Mouse (Mus musculus) stomach, postnatal 0 days (tissue): Measurements from ENCODE around the gene Trappc5.

Source experiments
- CTCF ChIP-seq: IDR thresholded peaks from 2 replicates; pipeline ENCODE4 v1.5.1; 2016; ENCODE audit warnings: antibody characterized with exemption, low read depth, mild to moderate bottlenecking, moderate library complexity
- EP300 ChIP-seq: optimal IDR thresholded peaks from 2 replicates; pipeline ENCODE3; 2016; ENCODE audit warnings: antibody characterized with exemption

GRCm38 (mm10) chr8:3654726-3655508 is 21.2 kb upstream of the Trappc5 start:
- TF ChIP-seq CTCF, result no peak
- TF ChIP-seq EP300, result no peak
